Mouse (Mus musculus): ENCODE measurements at regions not wholly inside any gene's neighbourhood (a gene's known extent, or its start where the extent isn't known, plus 50 kb on each side); places are given as distances from the start of the nearest gene placed in this dataset.

- TF ChIP-seq EP300 (IDR thresholded peaks at IDR 0.05; ENCODE audit: low read depth) (no peak), CTCF (IDR thresholded peaks at IDR 0.05; ENCODE audit: low read depth) (no peak)
- no peak overlapping the region for H3K4me3 ChIP-seq (ENCODE audit: insufficient read depth in 1 of 2, low read depth in 2 of 2, low read length in 2 of 2)
- no peaks in the 10 kb centered on the region for H3K9me3 ChIP-seq (ENCODE audit: control insufficient read depth, low read length)
- H3K27ac ChIP-seq, result no peak overlapping the region
- no peaks in the 10 kb centered on the region for H3K36me3 ChIP-seq (replicated peaks; ENCODE audit: control insufficient read depth, insufficient read depth, low read depth)
- H3K9ac ChIP-seq (replicated peaks), result no peak overlapping the region
- DNase-seq (ENCODE audit: low read depth in 3 of 3, low spot score in 3 of 3) (no peak), ATAC-seq (ENCODE audit: insufficient read depth) (no peak)
- no peaks in the 10 kb centered on the region for H3K4me1 ChIP-seq (replicated peaks; ENCODE audit: control insufficient read depth in 2 of 2, insufficient read depth in 2 of 2, low read length in 1 of 2)
- 68% methylated on average over 11 of the region's 11 CpGs for WGBS (ENCODE audit: insufficient replicate concordance)
- H3K4me2 ChIP-seq (ENCODE audit: low read depth), result no peak overlapping the region
- H3K27me3 ChIP-seq (ENCODE audit: control insufficient read depth, insufficient read depth, low read length), result no peaks in the 10 kb centered on the region
Observed at GRCm38 (mm10) chr5:97194656-97195280, 83.4 kb upstream of the Paqr3 start.

GRCm38 (mm10) chr5:97192656-97193055 lies 81.3 kb upstream of the Paqr3 start:
- no peak for TF ChIP-seq EP300 (IDR thresholded peaks at IDR 0.05; ENCODE audit: low read depth)
- TF ChIP-seq CTCF (IDR thresholded peaks at IDR 0.05; ENCODE audit: low read depth), result no peak
- ATAC-seq (ENCODE audit: insufficient read depth), result no peak

DNA sequence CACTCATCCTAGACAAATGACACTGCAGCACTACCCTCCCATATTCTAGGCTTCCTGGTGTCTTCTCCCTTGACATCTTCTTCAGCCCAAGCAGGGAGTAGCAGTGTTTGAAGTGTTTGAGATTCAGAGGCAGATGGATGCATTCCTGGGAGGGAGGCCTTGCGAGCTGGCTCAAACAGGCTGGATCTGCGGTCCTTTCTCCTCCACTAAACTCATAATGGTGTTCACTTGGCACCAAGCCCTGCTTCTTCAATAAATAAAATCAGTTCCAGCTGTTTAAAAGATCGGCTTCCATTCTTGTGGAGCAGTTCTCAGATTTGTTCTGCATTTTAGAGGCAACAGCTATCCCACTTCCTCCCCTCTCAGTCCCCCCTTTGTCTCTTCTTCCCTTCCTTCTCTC lies 79.3 kb upstream of the Paqr3 start:
- no peak overlapping the region for H3K9ac ChIP-seq (replicated peaks)
- no peak overlapping the region for H3K4me3 ChIP-seq (ENCODE audit: insufficient read depth in 1 of 2, low read depth in 2 of 2, low read length in 2 of 2)
- ATAC-seq (ENCODE audit: insufficient read depth) (no peak), DNase-seq (ENCODE audit: low read depth in 3 of 3, low spot score in 3 of 3) (no peak)
- H3K27ac ChIP-seq, result no peak overlapping the region
- 66% methylated on average over 3 of the region's 3 CpGs for WGBS (ENCODE audit: insufficient replicate concordance)
- H3K27me3 ChIP-seq (ENCODE audit: control insufficient read depth, insufficient read depth, low read length), result no peaks in the 10 kb centered on the region
- H3K4me1 ChIP-seq (replicated peaks; ENCODE audit: control insufficient read depth in 2 of 2, insufficient read depth in 2 of 2, low read length in 1 of 2), result no peaks in the 10 kb centered on the region
- H3K36me3 ChIP-seq (replicated peaks; ENCODE audit: control insufficient read depth, insufficient read depth, low read depth), result no peaks in the 10 kb centered on the region
- TF ChIP-seq CTCF (IDR thresholded peaks at IDR 0.05; ENCODE audit: low read depth) (no peak), EP300 (IDR thresholded peaks at IDR 0.05; ENCODE audit: low read depth) (no peak)
- no peaks in the 10 kb centered on the region for H3K9me3 ChIP-seq (ENCODE audit: control insufficient read depth, low read length)
- H3K4me2 ChIP-seq (ENCODE audit: low read depth), result no peak overlapping the region

More at GRCm38 (mm10) chr5:97192656-97193055, 81.3 kb upstream of the Paqr3 start:
- Histone ChIP-seq H3K27me3 (ENCODE audit: control insufficient read depth, insufficient read depth, low read length) (no peaks in the 10 kb centered on the region), H3K4me3 (ENCODE audit: insufficient read depth in 1 of 2, low read depth in 2 of 2, low read length in 2 of 2) (no peak overlapping the region), H3K4me1 (replicated peaks; ENCODE audit: control insufficient read depth in 2 of 2, insufficient read depth in 2 of 2, low read length in 1 of 2) (no peaks in the 10 kb centered on the region), H3K36me3 (replicated peaks; ENCODE audit: control insufficient read depth, insufficient read depth, low read depth) (no peaks in the 10 kb centered on the region), H3K27ac (no peak overlapping the region), H3K9ac (replicated peaks) (no peak overlapping the region), H3K4me2 (ENCODE audit: low read depth) (no peak overlapping the region), H3K9me3 (ENCODE audit: control insufficient read depth, low read length) (no peaks in the 10 kb centered on the region)
- DNase-seq (ENCODE audit: low read depth in 3 of 3, low spot score in 3 of 3), result no peak
- 76% methylated on average over 13 of the region's 13 CpGs for WGBS (ENCODE audit: insufficient replicate concordance)

- H3K27me3 ChIP-seq (ENCODE audit: control insufficient read depth, insufficient read depth, low read length), result no peaks in the 10 kb centered on the region
- no peak overlapping the region for H3K4me2 ChIP-seq (ENCODE audit: low read depth)
- no peak for DNase-seq (ENCODE audit: low read depth in 3 of 3, low spot score in 3 of 3)
- TF ChIP-seq CTCF (IDR thresholded peaks at IDR 0.05; ENCODE audit: low read depth), result no peak
- TF ChIP-seq EP300 (IDR thresholded peaks at IDR 0.05; ENCODE audit: low read depth), result no peak
- H3K27ac ChIP-seq, result no peak overlapping the region
- WGBS (ENCODE audit: insufficient replicate concordance), result 76% methylated on average over 9 of the region's 9 CpGs
- H3K9ac ChIP-seq (replicated peaks), result no peak overlapping the region
- no peak overlapping the region for H3K4me3 ChIP-seq (ENCODE audit: insufficient read depth in 1 of 2, low read depth in 2 of 2, low read length in 2 of 2)
- H3K36me3 ChIP-seq (replicated peaks; ENCODE audit: control insufficient read depth, insufficient read depth, low read depth), result no peaks in the 10 kb centered on the region
- ATAC-seq (ENCODE audit: insufficient read depth), result no peak
- no peaks in the 10 kb centered on the region for H3K9me3 ChIP-seq (ENCODE audit: control insufficient read depth, low read length)
- no peaks in the 10 kb centered on the region for H3K4me1 ChIP-seq (replicated peaks; ENCODE audit: control insufficient read depth in 2 of 2, insufficient read depth in 2 of 2, low read length in 1 of 2)
Observed at GRCm38 (mm10) chr5:97184512-97184911, 73.1 kb upstream of the Paqr3 start.

DNA sequence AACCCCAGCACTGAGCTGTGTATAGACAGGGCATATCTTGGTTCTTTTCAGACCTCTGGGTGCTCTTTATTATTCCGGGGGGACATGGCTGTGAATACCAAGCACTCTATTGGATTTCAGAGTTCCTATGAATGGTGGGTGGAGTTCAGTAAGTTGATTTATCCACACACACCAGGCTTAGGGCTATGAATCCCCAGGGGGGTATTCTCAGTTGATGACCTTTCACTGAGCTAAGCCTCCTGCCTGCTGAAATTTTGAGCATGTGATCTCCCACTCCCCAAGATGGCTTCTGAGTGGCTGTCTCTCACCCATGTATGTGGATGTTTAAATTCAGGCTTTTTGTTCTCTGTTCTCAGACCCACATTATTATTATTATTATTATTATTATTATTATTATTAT lies 69.9 kb upstream of the Paqr3 start:
- TF ChIP-seq CTCF (IDR thresholded peaks at IDR 0.05; ENCODE audit: low read depth), result no peak
- Histone ChIP-seq H3K36me3 (replicated peaks; ENCODE audit: control insufficient read depth, insufficient read depth, low read depth) (no peaks in the 10 kb centered on the region), H3K9me3 (ENCODE audit: control insufficient read depth, low read length) (no peaks in the 10 kb centered on the region), H3K27ac (no peak overlapping the region), H3K4me2 (ENCODE audit: low read depth) (no peak overlapping the region), H3K27me3 (ENCODE audit: control insufficient read depth, insufficient read depth, low read length) (no peaks in the 10 kb centered on the region), H3K4me3 (ENCODE audit: insufficient read depth in 1 of 2, low read depth in 2 of 2, low read length in 2 of 2) (no peak overlapping the region), H3K9ac (replicated peaks) (no peak overlapping the region), H3K4me1 (replicated peaks; ENCODE audit: control insufficient read depth in 2 of 2, insufficient read depth in 2 of 2, low read length in 1 of 2) (no peaks in the 10 kb centered on the region)
- no peak for ATAC-seq (ENCODE audit: insufficient read depth)
- DNase-seq (ENCODE audit: low read depth in 3 of 3, low spot score in 3 of 3), result no peak
- WGBS (ENCODE audit: insufficient replicate concordance), result 71% methylated on average over 1 of the region's 1 CpGs
